Mouse (Mus musculus) G1E (cell line): ENCODE measurements around the gene Tmem121. TPM values are rescaled to one million over a fixed set of nuclear protein-coding genes. Genes with fewer than 3 reads are reported as not detected.

Source experiments
- ATAC-seq: 2 replicates; pipeline ENCODE4 v1.8.0; 2016; ENCODE audit warnings: mild to moderate bottlenecking; ENCODE audit not compliant: insufficient number of reproducible peaks, poor library complexity, low FRiP score, severe bottlenecking; ENCODE audit errors: extremely low read depth
- DNase-seq: peaks from one replicate; pipeline ENCODE4 v3.0.0; 2012; ENCODE audit warnings: low spot score
- H3K27me3 ChIP-seq: 2 replicates; pipeline ENCODE4 v1.6.1; 2012; ENCODE audit warnings: mild to moderate bottlenecking, low read length, inconsistent platforms; ENCODE audit not compliant: insufficient read depth
- H3K36me3 ChIP-seq: replicated peaks from 2 replicates; pipeline ENCODE3; 2012; ENCODE audit warnings: mild to moderate bottlenecking, inconsistent platforms
- H3K4me1 ChIP-seq: 2 replicates; pipeline ENCODE4 v1.6.1; 2012; ENCODE audit warnings: low read depth, low read length, inconsistent platforms, mixed read lengths; ENCODE audit not compliant: insufficient read depth
- H3K4me3 ChIP-seq: 2 replicates; pipeline ENCODE4 v1.5.1; 2012; ENCODE audit warnings: low read depth, mild to moderate bottlenecking, inconsistent platforms, low read length, moderate library complexity, mixed read lengths
- H3K9me3 ChIP-seq: replicated peaks from 2 replicates; pipeline ENCODE4 v1.6.1; 2012; ENCODE audit warnings: inconsistent platforms
- CTCF ChIP-seq: IDR thresholded peaks from 2 replicates; pipeline ENCODE4 v1.5.1; 2012; ENCODE audit warnings: low read depth, low read length, inconsistent platforms, mixed read lengths
- GATA1 ChIP-seq: IDR thresholded peaks from 2 replicates; pipeline ENCODE4 v1.6.1; 2012; ENCODE audit warnings: borderline replicate concordance, low read length, inconsistent platforms, mixed read lengths
- GATA2 ChIP-seq: IDR thresholded peaks from 2 replicates; pipeline ENCODE4 v1.6.1; 2012; ENCODE audit warnings: low read depth, low read length, inconsistent platforms, borderline replicate concordance
- POLR2AphosphoS5 ChIP-seq: IDR thresholded peaks from 2 replicates; pipeline ENCODE4 v1.6.1; 2012; ENCODE audit warnings: low read depth, low read length, inconsistent platforms; ENCODE audit not compliant: insufficient replicate concordance
- TAL1 ChIP-seq: conservative IDR thresholded peaks from 2 replicates; pipeline ENCODE4 v1.6.1; 2012; ENCODE audit warnings: low read depth, low read length, inconsistent platforms, mixed read lengths
- polyA plus RNA-seq: library from polyadenylated mRNA; stranded (reverse); fragments of >175 nt; gene quantifications from 2 replicates; pipeline ENCODE4 v1.2.3, GENCODE M21; 2012
- total RNA-seq, 2 experiments: library from RNA; stranded (forward) in 1 of 2; stranded (reverse) in 1 of 2; fragments of 200-1000 nt in 1 of 2; fragments of >200 nt in 1 of 2; fragmentation: Nextera tagmentation in 1 of 2; gene quantifications; 2 replicates each; pipeline ENCODE4 v1.2.3; 2014 to 2017

The Tmem121 gene
- total and polyA plus RNA-seq, 3 experiments = not detected

GRCm38 (mm10) chr12:113215667-113216346 is 30.1 kb downstream of the Tmem121 start:
- no peak overlapping the region for H3K4me3 ChIP-seq
- no peaks in the 10 kb centered on the region for H3K9me3 ChIP-seq
- peaks cover 2% of the 10 kb centered on the region; the same call in 1 of the 2 replicates for H3K27me3 ChIP-seq
- peak; percentile 51 for ATAC-seq
- no peaks in the 10 kb centered on the region for H3K36me3 ChIP-seq
- peak; percentile 35 for DNase-seq
- TF ChIP-seq GATA2 (no peak), CTCF (peak; percentile 95)
- peaks cover 10% of the 10 kb centered on the region for H3K4me1 ChIP-seq

GRCm38 (mm10) chr12:113217306-113218242 is 31.8 kb downstream of the Tmem121 start:
- no peaks in the 10 kb centered on the region for H3K36me3 ChIP-seq
- no peaks in the 10 kb centered on the region for H3K9me3 ChIP-seq
- peaks cover 10% of the 10 kb centered on the region for H3K4me1 ChIP-seq
- peak; percentile 52; the same call in 1 of the 2 replicates for ATAC-seq
- H3K4me3 ChIP-seq = no peak overlapping the region
- DNase-seq = peak; percentile 58
- peaks cover 2% of the 10 kb centered on the region; the same call in 1 of the 2 replicates for H3K27me3 ChIP-seq
- no peak for TF ChIP-seq GATA2
- TF ChIP-seq GATA1 = no peak
- peak; percentile 99 for TF ChIP-seq CTCF

GRCm38 (mm10) chr12:113219867-113220266 is 34.1 kb downstream of the Tmem121 start:
- H3K4me3 ChIP-seq = no peak overlapping the region

GRCm38 (mm10) chr12:113220447-113220846 is 34.7 kb downstream of the Tmem121 start:
- peak; percentile 84 for TF ChIP-seq CTCF
- no peak for TF ChIP-seq GATA1
- Histone ChIP-seq H3K4me3 (no peak overlapping the region), H3K9me3 (no peaks in the 10 kb centered on the region), H3K27me3 (no peaks in the 10 kb centered on the region; the same call in 1 of the 2 replicates), H3K36me3 (no peaks in the 10 kb centered on the region), H3K4me1 (peaks cover 10% of the 10 kb centered on the region)
- DNase-seq (peak; percentile 50), ATAC-seq (peak; percentile 9; the same call in 1 of the 2 replicates)

More at GRCm38 (mm10) chr12:113219867-113220266, 34.1 kb downstream of the Tmem121 start:
- H3K9me3 ChIP-seq = no peaks in the 10 kb centered on the region
- H3K27me3 ChIP-seq = no peaks in the 10 kb centered on the region; the same call in 1 of the 2 replicates
- TF ChIP-seq POLR2AphosphoS5 (no peak), GATA1 (no peak), TAL1 (no peak), GATA2 (no peak), CTCF (peak; percentile 99)
- ATAC-seq = no peak
- H3K4me1 ChIP-seq = peaks cover 10% of the 10 kb centered on the region
- H3K36me3 ChIP-seq = no peaks in the 10 kb centered on the region
- no peak for DNase-seq

- Histone ChIP-seq H3K4me3 (no peak overlapping the region), H3K36me3 (no peaks in the 10 kb centered on the region), H3K9me3 (no peaks in the 10 kb centered on the region), H3K4me1 (peaks cover 10% of the 10 kb centered on the region), H3K27me3 (no peaks in the 10 kb centered on the region; the same call in 1 of the 2 replicates)
- TF ChIP-seq POLR2AphosphoS5 (no peak), GATA2 (no peak), CTCF (peak; percentile 66)
- no peak for ATAC-seq
- DNase-seq = no peak
These were observed 35.6 kb downstream of the Tmem121 start for GRCm38 (mm10) chr12:113221289-113221688.

- H3K36me3 ChIP-seq = no peaks in the 10 kb centered on the region
- no peaks in the 10 kb centered on the region; the same call in 1 of the 2 replicates for H3K27me3 ChIP-seq
- H3K9me3 ChIP-seq = no peaks in the 10 kb centered on the region
- H3K4me3 ChIP-seq = no peak overlapping the region
- peaks cover 10% of the 10 kb centered on the region for H3K4me1 ChIP-seq
- ATAC-seq (peak; percentile 11; the same call in 1 of the 2 replicates), DNase-seq (peak; percentile 54)
- TF ChIP-seq CTCF (peak; percentile 95), GATA2 (no peak), TAL1 (no peak), GATA1 (no peak), POLR2AphosphoS5 (no peak)
These were observed 36.4 kb downstream of the Tmem121 start for GRCm38 (mm10) chr12:113222121-113222636.
